Mouse (Mus musculus): ENCODE measurements around the gene Zfp428. TPM values are rescaled to one million over a fixed set of nuclear protein-coding genes. Genes with fewer than 3 reads are reported as not detected.

Gene Zfp428
- polyA plus RNA-seq, 1 experiment from 2014 or later = 96.3 TPM

DNA sequence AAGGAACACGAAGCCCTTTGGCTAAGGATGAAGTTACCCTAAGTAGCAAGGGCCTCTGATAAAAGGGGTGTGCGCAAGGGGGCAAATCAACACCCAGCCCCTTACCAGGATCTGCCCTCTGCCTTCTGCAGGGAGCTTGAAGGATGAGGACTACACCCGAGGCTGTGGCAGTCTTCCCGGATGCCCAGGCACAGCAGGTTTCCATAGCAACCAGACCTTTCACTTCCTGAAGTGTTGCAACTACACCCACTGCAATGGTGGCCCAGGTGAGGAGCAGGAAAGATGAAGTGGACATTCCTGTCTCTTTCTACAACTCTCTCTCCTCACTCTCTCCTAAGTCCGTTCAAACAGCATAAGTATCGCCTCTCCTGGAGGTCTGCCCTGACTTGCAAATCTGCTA, 34.4 kb upstream of the Zfp428 start:
- Histone ChIP-seq H3K9ac (no peak overlapping the region), H3K4me3 (no peak overlapping the region), H3K4me2 (no peak overlapping the region), H3K27me3 (no peaks in the 10 kb centered on the region), H3K4me1 (peaks cover 10% of the 10 kb centered on the region), H3K27ac (no peak overlapping the region), H3K9me3 (peaks cover 8% of the 10 kb centered on the region; the same call in 1 of the 2 replicates), H3K36me3 (no peaks in the 10 kb centered on the region)
- no peak for ATAC-seq (ENCODE audit: insufficient number of reproducible peaks, insufficient read depth, low FRiP score, low TSS enrichment, low read depth)
- WGBS = 70% methylated on average over 6 of the region's 6 CpGs

- H3K36me3 ChIP-seq = no peaks in the 10 kb centered on the region
- no peak overlapping the region for H3K4me2 ChIP-seq
- no peaks in the 10 kb centered on the region for H3K27me3 ChIP-seq
- no peak overlapping the region for H3K9ac ChIP-seq
- no peak overlapping the region for H3K27ac ChIP-seq
- ATAC-seq (ENCODE audit: insufficient number of reproducible peaks, insufficient read depth, low FRiP score, low TSS enrichment, low read depth) = no peak
- H3K9me3 ChIP-seq = peaks cover 11% of the 10 kb centered on the region; the same call in 1 of the 2 replicates
- peaks cover 10% of the 10 kb centered on the region for H3K4me1 ChIP-seq
- 68% methylated on average over 7 of the region's 7 CpGs for WGBS
- no peak overlapping the region for H3K4me3 ChIP-seq
Measured at GRCm38 (mm10) chr7:24472937-24473336, 33.9 kb upstream of the Zfp428 start.

GRCm38 (mm10) chr7:24473913-24474529, 32.8 kb upstream of the Zfp428 start:
- Histone ChIP-seq H3K4me1 (peaks cover 10% of the 10 kb centered on the region), H3K36me3 (no peaks in the 10 kb centered on the region), H3K4me3 (no peak overlapping the region), H3K27ac (no peak overlapping the region), H3K4me2 (no peak overlapping the region), H3K9ac (no peak overlapping the region), H3K27me3 (no peaks in the 10 kb centered on the region; the same call in 1 of the 2 replicates), H3K9me3 (peaks cover 10% of the 10 kb centered on the region; the same call in 1 of the 2 replicates)
- no peak for ATAC-seq (ENCODE audit: insufficient number of reproducible peaks, insufficient read depth, low FRiP score, low TSS enrichment, low read depth)
- WGBS = 52% methylated on average over 10 of the region's 10 CpGs

GRCm38 (mm10) chr7:24474811-24475506, 31.8 kb upstream of the Zfp428 start:
- WGBS = 26% methylated on average over 21 of the region's 21 CpGs
- peak overlapping the region; percentile 50 for H3K4me2 ChIP-seq

GRCm38 (mm10) chr7:24476338-24476737, 30.5 kb upstream of the Zfp428 start:
- Histone ChIP-seq H3K4me1 (peaks cover 15% of the 10 kb centered on the region), H3K27ac (no peak overlapping the region), H3K9me3 (0 out of 2 replicates have a peak, but pooled peaks cover 2% of the 10 kb centered on the region), H3K36me3 (no peaks in the 10 kb centered on the region), H3K27me3 (peaks cover 17% of the 10 kb centered on the region), H3K4me2 (no peak overlapping the region), H3K4me3 (no peak overlapping the region), H3K9ac (no peak overlapping the region)
- 81% methylated on average over 8 of the region's 8 CpGs for WGBS
- ATAC-seq (ENCODE audit: insufficient number of reproducible peaks, insufficient read depth, low FRiP score, low TSS enrichment, low read depth) = no peak

More at GRCm38 (mm10) chr7:24474811-24475506, 31.8 kb upstream of the Zfp428 start:
- H3K27me3 ChIP-seq = peaks cover 4% of the 10 kb centered on the region; the same call in 1 of the 2 replicates
- H3K36me3 ChIP-seq = no peaks in the 10 kb centered on the region
- peak overlapping the region; percentile 32; the same call in 1 of the 2 replicates for H3K9ac ChIP-seq
- ATAC-seq (ENCODE audit: insufficient number of reproducible peaks, insufficient read depth, low FRiP score, low TSS enrichment, low read depth) = no peak
- H3K4me1 ChIP-seq = peaks cover 10% of the 10 kb centered on the region
- 0 out of 2 replicates have a peak, but pooled peaks cover 2% of the 10 kb centered on the region for H3K9me3 ChIP-seq
- H3K4me3 ChIP-seq = peak overlapping the region; percentile 13; the same call in 1 of the 2 replicates
- H3K27ac ChIP-seq = peak overlapping the region; percentile 28; the same call in 1 of the 2 replicates

GRCm38 (mm10) chr7:24476856-24477255, 29.9 kb upstream of the Zfp428 start:
- no peak overlapping the region for H3K27ac ChIP-seq
- H3K27me3 ChIP-seq = peaks cover 20% of the 10 kb centered on the region
- H3K4me1 ChIP-seq = peaks cover 17% of the 10 kb centered on the region
- H3K36me3 ChIP-seq = no peaks in the 10 kb centered on the region
- no peak for ATAC-seq (ENCODE audit: insufficient number of reproducible peaks, insufficient read depth, low FRiP score, low TSS enrichment, low read depth)
- no peak overlapping the region for H3K4me2 ChIP-seq
- H3K4me3 ChIP-seq = no peak overlapping the region
- WGBS = 84% methylated on average over 7 of the region's 7 CpGs
- no peak overlapping the region for H3K9ac ChIP-seq
- 0 out of 2 replicates have a peak, but pooled peaks cover 2% of the 10 kb centered on the region for H3K9me3 ChIP-seq

DNA sequence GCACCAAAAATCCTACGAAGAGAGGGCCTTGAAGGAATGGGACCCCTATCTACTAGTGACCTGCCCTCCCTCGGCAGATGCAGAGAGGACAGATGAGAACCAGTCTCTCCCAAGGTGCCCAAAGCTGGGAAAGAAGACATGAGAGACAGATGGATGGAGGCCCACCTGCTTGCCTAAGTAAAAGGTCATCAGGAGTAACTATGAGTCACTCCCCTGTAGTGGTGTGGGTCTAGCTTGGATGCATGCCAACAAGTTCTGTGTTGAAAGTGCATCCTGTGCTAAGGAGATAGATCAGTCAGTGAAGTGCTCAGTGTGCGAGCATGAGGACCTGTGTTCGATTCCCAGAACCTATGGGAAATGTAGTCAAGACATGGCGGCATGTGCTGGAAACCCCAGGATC, 27.9 kb upstream of the Zfp428 start:
- H3K4me1 ChIP-seq = peaks cover 22% of the 10 kb centered on the region
- H3K27me3 ChIP-seq = peaks cover 30% of the 10 kb centered on the region
- ATAC-seq (ENCODE audit: insufficient number of reproducible peaks, insufficient read depth, low FRiP score, low TSS enrichment, low read depth) = no peak
- 82% methylated on average over 5 of the region's 5 CpGs for WGBS
- H3K9me3 ChIP-seq = 0 out of 2 replicates have a peak, but pooled peaks cover 2% of the 10 kb centered on the region
- H3K4me2 ChIP-seq = no peak overlapping the region
- no peak overlapping the region for H3K4me3 ChIP-seq
- H3K36me3 ChIP-seq = no peaks in the 10 kb centered on the region
- no peak overlapping the region for H3K9ac ChIP-seq
- H3K27ac ChIP-seq = no peak overlapping the region

- no peak for ATAC-seq (ENCODE audit: insufficient number of reproducible peaks, insufficient read depth, low FRiP score, low TSS enrichment, low read depth)
- H3K27me3 ChIP-seq = peaks cover 37% of the 10 kb centered on the region
- H3K4me1 ChIP-seq = peaks cover 19% of the 10 kb centered on the region
- 0 out of 2 replicates have a peak, but pooled peaks cover 2% of the 10 kb centered on the region for H3K9me3 ChIP-seq
- WGBS = 87% methylated on average over 2 of the region's 2 CpGs
- no peak overlapping the region for H3K4me3 ChIP-seq
- no peak overlapping the region for H3K9ac ChIP-seq
- H3K36me3 ChIP-seq = no peaks in the 10 kb centered on the region
- H3K27ac ChIP-seq = no peak overlapping the region
- H3K4me2 ChIP-seq = no peak overlapping the region
Measured at GRCm38 (mm10) chr7:24479685-24480084, 27.1 kb upstream of the Zfp428 start.

- 59% methylated on average over 18 of the region's 18 CpGs for WGBS
Measured at GRCm38 (mm10) chr7:24480121-24480941, 26.5 kb upstream of the Zfp428 start.

GRCm38 (mm10) chr7:24480986-24481473, 25.8 kb upstream of the Zfp428 start:
- WGBS = 8% methylated on average over 14 of the region's 14 CpGs
- H3K4me3 ChIP-seq = peak overlapping the region; percentile 68
- H3K36me3 ChIP-seq = no peaks in the 10 kb centered on the region
- H3K27me3 ChIP-seq = peaks cover 43% of the 10 kb centered on the region
- ATAC-seq (ENCODE audit: insufficient number of reproducible peaks, insufficient read depth, low FRiP score, low TSS enrichment, low read depth) = peak; percentile 33; the same call in 1 of the 2 replicates
- peaks cover 12% of the 10 kb centered on the region for H3K4me1 ChIP-seq
- no peak overlapping the region for H3K27ac ChIP-seq
- peak overlapping the region; percentile 95 for H3K4me2 ChIP-seq
- H3K9me3 ChIP-seq = 0 out of 2 replicates have a peak, but pooled peaks cover 2% of the 10 kb centered on the region
- H3K9ac ChIP-seq = peak overlapping the region; percentile 75

More at GRCm38 (mm10) chr7:24480121-24480941, 26.5 kb upstream of the Zfp428 start:
- Histone ChIP-seq H3K4me2 (peak overlapping the region; percentile 95; the same call in 1 of the 2 replicates), H3K9ac (no peak overlapping the region), H3K4me1 (peaks cover 12% of the 10 kb centered on the region), H3K36me3 (no peaks in the 10 kb centered on the region), H3K9me3 (0 out of 2 replicates have a peak, but pooled peaks cover 2% of the 10 kb centered on the region), H3K27me3 (peaks cover 41% of the 10 kb centered on the region), H3K27ac (no peak overlapping the region), H3K4me3 (0 out of 2 replicates have a peak overlapping the region, but pooled peaks have one; percentile 68)
- no peak for ATAC-seq (ENCODE audit: insufficient number of reproducible peaks, insufficient read depth, low FRiP score, low TSS enrichment, low read depth)

Measured in embryonic facial prominence, embryonic 13.5 days (tissue).